Mouse (Mus musculus): ENCODE results near the gene Plekha1.

- TF ChIP-seq CTCF (IDR thresholded peaks at IDR 0.05; ENCODE audit: borderline replicate concordance, control insufficient read depth, extremely low read depth, insufficient read depth, low read length, poor library complexity) (no peak), POLR2A (IDR thresholded peaks at IDR 0.05; ENCODE audit: control insufficient read depth, extremely low read depth, insufficient read depth, low read length, poor library complexity) (no peak)
Observed at GRCm38 (mm10) chr7:130932921-130933320, 67.4 kb downstream of the Plekha1 start.

Data from thymus, adult 2 months (tissue).